Mouse (Mus musculus): ENCODE data around the gene Aldh3a2.

GRCm38 (mm10) chr11:61294431-61294830 is 27.2 kb upstream of the Aldh3a2 start:
- no peak for TF ChIP-seq USF1 (IDR thresholded peaks at IDR 0.05; ENCODE audit: low read depth)
- TF ChIP-seq CTCF (IDR thresholded peaks at IDR 0.05; ENCODE audit: control insufficient read depth, insufficient read depth, insufficient read length), result no peak
- TF ChIP-seq MYOG (IDR thresholded peaks at IDR 0.05; ENCODE audit: control insufficient read depth, extremely low read depth, insufficient read length), result no peak
- no peak for TF ChIP-seq CEBPB (IDR thresholded peaks at IDR 0.05; ENCODE audit: low read depth)
- TF ChIP-seq MAX (IDR thresholded peaks at IDR 0.05), result no peak

All from C2C12 (cell line).